Mouse (Mus musculus) kidney, postnatal 10 days (tissue): Measurements from ENCODE around the gene Rangap1.
"Not testable (repeated sequence)": the region's sequence is repeated elsewhere in the genome, so short reads cannot be mapped to it uniquely, and the experiment has no call there.

ENCODE experiments used
- DNase-seq: peaks from one replicate; pipeline ENCODE4 v3.0.0; 2021; ENCODE audit warnings: mixed read lengths

The Rangap1 gene

GRCm38 (mm10) chr15:81739296-81739695, 6.0 kb downstream of the Rangap1 start:
- no peak for DNase-seq

- DNase-seq: no peak
Observed at GRCm38 (mm10) chr15:81735075-81735474, 10.3 kb downstream of the Rangap1 start.

- DNase-seq: peak; percentile 98
Observed at GRCm38 (mm10) chr15:81729792-81730635, 15.3 kb downstream of the Rangap1 start.

- peak; percentile 56 for DNase-seq
Observed at GRCm38 (mm10) chr15:81729241-81729791, 16.0 kb downstream of the Rangap1 start.

DNA sequence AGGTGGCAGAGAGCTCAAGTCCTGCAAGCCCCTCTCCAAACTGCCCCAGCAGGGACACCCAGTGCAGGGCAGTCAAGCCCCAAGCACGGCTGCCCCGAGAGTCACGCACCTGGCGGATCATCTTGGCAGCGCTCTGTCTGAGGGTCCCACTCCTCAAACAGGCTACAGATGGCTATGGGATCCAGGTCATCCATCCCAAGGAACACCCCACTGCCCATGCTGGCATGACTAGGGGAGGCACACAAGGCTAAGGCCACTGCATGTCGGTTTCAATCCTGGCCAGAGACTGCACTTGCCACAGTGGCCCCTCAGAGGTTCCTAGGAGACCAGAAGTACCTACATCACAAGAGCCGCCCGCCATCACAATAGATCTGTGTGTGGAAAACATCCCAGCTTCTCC, 19.4 kb downstream of the Rangap1 start:
- DNase-seq: no peak

DNA sequence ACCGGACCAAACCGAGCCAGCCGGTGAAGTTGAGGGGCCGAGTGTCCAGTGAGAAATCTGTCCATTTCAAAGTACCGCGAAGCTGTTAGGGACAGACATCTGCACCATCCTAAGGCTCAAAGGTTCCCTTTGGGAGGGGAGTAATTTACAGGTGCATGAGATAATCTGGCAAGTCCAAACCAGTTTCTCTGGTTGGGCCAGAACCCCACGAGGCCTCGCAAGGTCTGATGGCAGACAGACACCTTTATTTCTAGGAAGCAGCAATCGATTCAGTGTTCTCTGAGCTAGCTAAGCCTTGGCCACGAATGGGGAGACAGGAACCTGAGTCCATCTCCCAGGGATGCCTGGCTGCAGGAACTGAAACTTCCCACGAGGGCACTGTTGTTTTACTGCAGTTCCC, 21.7 kb downstream of the Rangap1 start:
- DNase-seq: no peak

- DNase-seq: no peak
Observed at GRCm38 (mm10) chr15:81722361-81722760, 23.0 kb downstream of the Rangap1 start.

- DNase-seq: no peak
Observed at GRCm38 (mm10) chr15:81719139-81719531, 26.2 kb downstream of the Rangap1 start.

DNA sequence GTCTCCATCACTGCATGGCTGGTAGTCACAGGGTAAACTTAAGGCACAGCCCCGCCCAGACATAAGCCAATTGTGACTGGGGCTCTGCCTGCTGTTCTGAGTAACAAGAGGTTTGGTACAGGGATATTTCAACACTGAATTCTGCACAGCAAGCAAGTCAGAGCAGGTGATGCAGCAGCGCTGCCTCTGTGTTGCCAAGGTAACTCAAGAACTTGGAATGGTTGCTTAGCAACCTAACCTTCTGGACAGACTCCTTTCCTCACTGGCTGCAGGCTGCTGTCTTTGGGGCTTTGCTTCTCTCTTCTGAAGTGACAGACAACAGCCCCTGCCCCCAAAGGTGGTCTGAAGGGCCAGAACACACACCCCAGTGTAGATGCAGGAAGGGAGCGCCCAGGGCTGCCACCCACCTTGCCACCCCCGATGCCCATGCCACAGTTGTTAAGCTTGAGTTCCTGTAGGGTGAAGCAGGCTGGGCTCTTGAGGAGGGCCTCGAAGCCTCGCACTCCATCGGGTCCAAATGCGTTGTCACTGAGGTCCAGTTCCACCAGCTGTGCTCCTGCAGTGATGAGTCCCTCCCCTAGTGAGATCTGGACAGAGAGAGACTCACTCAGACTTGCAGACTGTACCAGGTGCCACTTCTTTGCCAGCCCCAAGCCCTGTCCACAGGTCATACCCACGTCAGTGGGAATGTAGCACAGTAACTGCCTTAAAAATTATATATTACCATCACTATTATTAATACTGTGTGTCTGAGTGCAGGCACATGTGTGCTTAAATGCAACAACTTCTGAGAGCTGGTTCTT, 26.8 kb downstream of the Rangap1 start:
- DNase-seq: no peak

DNA sequence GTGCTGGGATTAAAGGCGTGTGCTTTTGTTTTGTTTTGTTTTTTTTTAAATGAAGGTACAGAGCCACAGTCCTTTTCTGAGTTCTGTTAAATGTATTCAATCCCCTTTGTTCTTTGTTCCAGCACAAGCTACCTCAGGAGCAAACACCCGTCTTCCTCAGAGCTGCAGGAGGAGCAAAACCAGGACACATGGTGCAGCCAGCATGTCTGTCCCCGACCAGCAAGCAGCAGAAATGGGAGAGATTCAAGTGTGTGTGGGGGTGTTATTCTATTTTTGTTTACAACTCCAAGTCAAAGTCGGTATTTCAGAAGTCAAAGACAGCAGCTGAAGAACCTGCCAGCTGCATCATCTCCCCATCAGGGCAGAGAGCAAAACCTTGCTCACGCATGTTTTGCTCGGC, 31.6 kb downstream of the Rangap1 start:
- no peak for DNase-seq

DNA sequence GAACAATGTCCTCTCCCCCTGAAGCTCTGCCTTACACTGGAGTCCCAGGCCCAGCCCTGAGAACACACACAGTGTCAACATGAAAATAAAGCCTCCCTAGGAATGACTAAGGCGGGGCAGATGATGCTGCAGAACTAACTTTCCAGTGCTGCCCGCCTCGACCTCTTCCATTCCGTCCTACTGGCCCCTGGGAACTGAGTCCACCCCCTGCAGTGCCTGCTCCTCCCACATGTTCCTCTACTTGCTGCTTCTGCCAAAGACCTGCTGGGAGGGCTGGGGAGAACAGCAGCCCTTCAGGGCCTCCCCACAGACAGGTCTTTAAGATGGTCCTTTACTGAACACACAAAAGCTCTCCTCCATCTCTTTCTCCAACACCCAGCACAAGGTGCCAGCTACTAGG, 34.5 kb downstream of the Rangap1 start:
- no peak for DNase-seq

GRCm38 (mm10) chr15:81709686-81710085, 35.6 kb downstream of the Rangap1 start:
- DNase-seq: no peak

DNA sequence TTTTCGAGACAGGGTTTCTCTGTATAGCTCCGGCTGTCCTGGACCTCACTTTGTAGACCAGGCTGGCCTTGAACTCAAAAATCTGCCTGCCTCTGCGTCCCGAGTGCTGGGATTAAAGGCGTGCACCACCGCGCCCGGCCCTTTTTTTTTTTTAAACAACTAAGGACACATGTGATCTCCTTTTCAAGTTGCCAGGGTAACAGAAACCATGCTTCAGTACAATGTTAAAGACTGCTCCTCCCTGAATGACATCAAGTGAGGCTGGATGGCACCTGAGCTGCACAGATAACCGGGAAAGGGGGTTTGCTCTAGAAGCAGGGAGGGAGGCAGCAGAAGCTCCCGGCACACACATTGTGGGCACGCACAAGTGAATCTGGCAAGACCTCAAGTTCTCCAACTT, 36.3 kb downstream of the Rangap1 start:
- no peak for DNase-seq

DNA sequence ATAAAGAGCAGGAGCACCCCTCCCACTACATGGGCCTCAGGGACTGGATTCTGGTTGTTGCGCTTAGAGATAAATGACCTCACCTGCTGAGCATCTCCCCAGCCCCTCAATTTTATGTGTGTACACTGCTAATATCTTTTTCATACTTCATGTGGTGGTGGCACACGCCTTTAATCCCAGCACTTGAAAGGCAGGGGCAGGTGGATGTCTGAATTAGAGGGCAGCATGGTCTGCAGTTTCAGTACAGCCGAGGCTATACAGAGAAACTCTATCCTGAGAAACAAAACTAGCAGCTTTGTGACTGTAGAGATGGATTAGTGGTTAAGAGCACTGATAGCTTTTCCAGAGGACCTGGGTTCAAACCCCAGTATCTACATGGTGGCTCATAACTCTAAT, 42.2 kb downstream of the Rangap1 start:
- DNase-seq: no peak

GRCm38 (mm10) chr15:81702306-81703093, 42.8 kb downstream of the Rangap1 start:
- DNase-seq: no peak

- not testable (repeated sequence) for DNase-seq
Observed at GRCm38 (mm10) chr15:81701350-81701749, 44.0 kb downstream of the Rangap1 start.

GRCm38 (mm10) chr15:81700601-81701000, 44.7 kb downstream of the Rangap1 start:
- DNase-seq: peak; percentile 53

DNA sequence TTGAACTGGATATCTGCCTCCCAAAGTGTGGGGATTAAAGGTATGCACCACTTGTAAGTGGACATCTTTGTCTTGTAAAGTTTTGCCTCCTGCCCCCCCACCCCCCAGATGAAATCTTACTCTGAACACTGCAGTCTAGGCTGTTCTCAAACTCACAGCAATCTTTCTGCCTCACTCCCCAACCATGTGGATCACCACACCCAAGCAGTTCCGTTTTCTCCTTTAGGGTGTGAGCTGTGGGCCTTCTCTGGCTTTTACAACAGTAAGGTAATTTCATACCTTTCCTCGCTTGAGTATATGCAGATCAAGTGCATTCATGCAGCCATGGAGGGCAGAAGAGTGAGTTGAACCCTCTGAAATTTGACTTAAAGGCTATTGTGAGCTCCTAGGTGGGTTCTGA, 45.2 kb downstream of the Rangap1 start:
- DNase-seq: no peak

DNA sequence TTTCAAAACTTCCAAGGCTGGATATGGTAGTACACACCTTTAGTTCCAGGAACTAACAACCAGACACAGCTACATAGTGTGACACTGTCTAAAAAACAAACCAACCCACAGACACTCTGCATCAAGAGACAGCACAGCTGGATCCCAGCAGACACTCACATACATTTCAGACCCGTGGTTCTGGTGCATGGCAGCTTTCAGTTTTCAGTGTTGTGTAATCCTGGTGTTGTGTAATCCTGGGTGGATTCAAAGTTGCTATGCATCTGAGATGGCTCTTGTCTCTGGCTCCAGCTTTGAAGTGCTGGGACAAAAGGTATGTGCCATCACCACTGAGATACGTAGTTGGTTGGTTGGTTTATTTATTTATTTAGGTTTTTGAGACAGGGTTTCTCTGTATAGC, 46.8 kb downstream of the Rangap1 start:
- no peak for DNase-seq

- peak; percentile 44 for DNase-seq
Observed at GRCm38 (mm10) chr15:81697847-81698246, 47.5 kb downstream of the Rangap1 start.

- no peak for DNase-seq
Observed at GRCm38 (mm10) chr15:81697175-81697574, 48.2 kb downstream of the Rangap1 start, which contains the start of gene Chadl. Gene Chadl (minus strand): TSS chr15:81697287.

DNA sequence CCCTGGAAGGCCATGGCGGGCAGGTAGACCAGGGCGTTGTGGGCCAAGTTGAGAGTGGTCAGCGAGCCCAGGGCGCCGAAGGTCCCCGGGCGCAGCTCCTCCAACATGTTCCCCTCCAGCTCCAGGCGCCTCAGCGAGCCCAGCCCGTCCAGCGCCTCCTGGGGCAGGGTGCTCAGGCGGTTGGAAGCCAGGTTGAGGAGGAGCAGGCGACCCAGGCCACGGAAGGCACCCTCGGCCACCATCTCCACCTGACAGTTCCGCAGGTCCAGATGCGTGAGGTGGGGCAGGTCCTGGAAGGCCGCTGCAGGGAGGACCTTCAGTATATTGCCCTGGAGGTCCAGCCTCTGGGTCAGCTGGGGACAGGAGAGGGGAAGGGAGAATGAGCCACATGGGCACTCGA, 50.4 kb downstream of the Rangap1 start:
- no peak for DNase-seq
